Mouse (Mus musculus) heart, embryonic 15.5 days (tissue): ENCODE measurements around the gene Vmn2r69. TPM values are rescaled to one million over a fixed set of nuclear protein-coding genes. Genes with fewer than 3 reads are reported as not detected.

ENCODE experiments used
- ATAC-seq: fragments of 200-750 bp; cut with Nextera tagmentation; replicated peaks from 2 replicates; pipeline ENCODE4 v1.8.0; 2017; ENCODE audit warnings: low read depth, moderate TSS enrichment; ENCODE audit not compliant: insufficient number of reproducible peaks, insufficient read depth, low FRiP score
- H3K27ac ChIP-seq: fragments of 300-500 bp; sonication (generic); 2 replicates; pipeline ENCODE4 v1.5.1; 2015; ENCODE audit warnings: mild to moderate bottlenecking, inconsistent platforms
- H3K27me3 ChIP-seq: fragments of 300-500 bp; sonication (generic); 2 replicates; pipeline ENCODE4 v1.6.1; 2015; ENCODE audit warnings: inconsistent platforms
- H3K36me3 ChIP-seq: fragments of 300-500 bp; sonication (generic); 2 replicates; pipeline ENCODE4 v1.6.1; 2015; ENCODE audit warnings: mild to moderate bottlenecking, inconsistent platforms
- H3K4me1 ChIP-seq: fragments of 300-500 bp; sonication (generic); replicated peaks from 2 replicates; pipeline ENCODE4 v1.6.1; 2015; ENCODE audit warnings: inconsistent platforms
- H3K4me2 ChIP-seq: fragments of 300-500 bp; sonication (generic); 2 replicates; pipeline ENCODE4 v1.6.1; 2015; ENCODE audit warnings: inconsistent platforms, mild to moderate bottlenecking, moderate library complexity
- H3K4me3 ChIP-seq: fragments of 300-500 bp; sonication (generic); 2 replicates; pipeline ENCODE4 v1.5.1; 2015; ENCODE audit warnings: mild to moderate bottlenecking, inconsistent platforms
- H3K9ac ChIP-seq: fragments of 300-500 bp; sonication (generic); 2 replicates; pipeline ENCODE4 v1.6.1; 2015; ENCODE audit warnings: mild to moderate bottlenecking, inconsistent platforms
- H3K9me3 ChIP-seq: fragments of 300-500 bp; sonication (generic); replicated peaks from 2 replicates; pipeline ENCODE4 v1.6.1; 2016; ENCODE audit warnings: inconsistent platforms
- WGBS: fragments of 180-500 bp; shearing (Covaris S2); methylation state at CpG from one replicate; pipeline ENCODE4 v1.1.7; 2015; ENCODE audit warnings: mixed read lengths; 5-methylcytosine and 5-hydroxymethylcytosine counted together
- polyA plus RNA-seq: library from polyadenylated mRNA; unstranded; fragments of >200 nt; fragmentation: Nextera tagmentation; extraction: Ambion mirVana; gene quantifications from 2 replicates; pipeline ENCODE4 v1.2.1, GENCODE M21; 2015

The Vmn2r69 gene
- not detected in 2 replicates for polyA plus RNA-seq

GRCm38 (mm10) chr7:85415820-85416219 lies at the start of gene Vmn2r69:
TSS of gene Vmn2r69 (minus strand) at chr7:85415920.
- no peak within 1 kb of the TSS for H3K9ac ChIP-seq
- no peak within 1 kb of the TSS for H3K4me3 ChIP-seq
- H3K36me3 ChIP-seq: no peaks in the 10 kb centered on the region
- H3K27ac ChIP-seq: no peak within 1 kb of the TSS
- 56% methylated on average over 3 of the region's 3 CpGs for WGBS
- no peak for ATAC-seq
- H3K27me3 ChIP-seq: no peaks in the 10 kb centered on the region
- no peaks in the 10 kb centered on the region for H3K9me3 ChIP-seq
- no peaks in the 10 kb centered on the region for H3K4me1 ChIP-seq
- no peak within 1 kb of the TSS for H3K4me2 ChIP-seq

Other genes starting within 250 kb of the Vmn2r69 start
- not detected in 2 replicates for gene Vmn2r68, start 178.1 kb downstream of the Vmn2r69 start, polyA plus RNA-seq
- gene Vmn2r71, start 147.2 kb upstream of the Vmn2r69 start, polyA plus RNA-seq: not detected in 2 replicates
- not detected in 2 replicates for gene Vmn2r70, start 153.3 kb upstream of the Vmn2r69 start, polyA plus RNA-seq